Mouse (Mus musculus): ENCODE results near the gene Rpl18a.

Gene Rpl18a

DNA sequence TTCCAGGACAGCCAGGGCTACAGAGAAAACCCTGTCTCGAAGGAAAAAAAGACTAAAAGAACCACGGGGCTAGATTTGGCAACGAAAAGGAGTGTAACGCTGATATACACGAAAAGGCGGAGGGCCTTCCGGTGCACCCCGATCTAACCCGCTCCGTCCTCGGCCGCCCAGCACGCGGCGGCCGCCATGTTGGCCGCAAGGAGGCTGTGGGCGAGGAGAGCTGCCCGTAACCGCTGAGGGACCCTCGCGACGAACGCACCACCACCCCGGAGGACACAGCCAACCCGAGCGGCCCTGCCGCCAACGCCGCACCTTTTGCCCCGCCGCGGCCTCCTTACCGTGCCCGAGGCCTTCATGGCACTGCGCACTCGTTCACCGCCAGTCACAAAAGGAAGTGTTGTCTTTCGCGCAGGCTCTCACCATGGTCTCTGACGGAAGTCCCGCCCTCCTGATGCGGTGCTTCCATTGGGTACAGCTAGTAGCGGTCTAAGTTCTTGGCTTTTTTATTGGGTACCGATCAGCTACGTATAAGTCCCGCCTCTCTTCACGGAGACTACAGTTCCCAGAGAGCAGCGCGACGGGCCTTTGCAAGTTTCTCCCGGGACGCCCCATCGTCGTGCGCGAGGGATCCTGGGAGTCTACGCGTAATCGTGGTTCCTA, at the start of gene Rpl18a:
Rpl18a (minus strand) TSS at position 392 of the 660 bp plus-strand sequence.
- peak; percentile 98 for DNase-seq (ENCODE audit: low spot score)

DNA sequence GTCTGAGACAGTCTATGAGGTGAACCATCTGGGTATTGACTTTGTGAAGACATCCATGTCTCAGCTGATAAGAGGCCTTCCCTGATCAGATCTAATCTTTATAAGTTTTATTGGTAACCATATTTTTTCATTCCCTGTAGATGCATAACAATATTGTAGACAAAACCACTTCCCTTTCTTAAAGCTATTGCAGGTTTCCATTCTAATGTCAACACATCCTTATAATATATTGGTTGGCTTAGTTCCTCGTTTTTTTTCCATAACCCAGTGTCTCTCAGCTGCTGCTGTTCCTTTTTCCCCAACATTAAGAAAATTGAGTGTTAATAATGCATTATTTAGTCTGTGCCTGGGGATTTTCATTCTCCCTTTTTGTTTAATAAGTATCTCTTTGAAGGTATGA, 46.0 kb upstream of the Rpl18a start:
- DNase-seq (ENCODE audit: low spot score): no peak

DNA sequence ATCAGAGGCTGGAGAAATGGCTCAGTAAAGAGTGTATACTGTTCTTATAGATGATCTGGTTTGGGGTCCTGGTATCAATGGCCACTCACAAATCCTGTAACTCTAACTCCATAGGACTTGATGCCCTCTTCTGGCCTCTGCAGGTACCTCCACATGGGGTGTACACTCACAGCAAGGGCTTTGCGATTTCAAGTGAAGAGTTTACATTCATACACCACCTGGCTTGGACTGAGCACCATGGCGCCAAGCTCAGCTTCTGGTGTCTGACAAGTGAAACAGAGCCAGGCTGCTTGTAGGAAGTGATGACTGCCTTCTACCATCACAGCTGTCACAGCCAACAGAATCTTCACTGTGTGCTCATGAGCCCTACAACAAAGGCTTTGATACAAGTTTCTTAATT, 44.3 kb upstream of the Rpl18a start:
- DNase-seq (ENCODE audit: low spot score): no peak

DNA sequence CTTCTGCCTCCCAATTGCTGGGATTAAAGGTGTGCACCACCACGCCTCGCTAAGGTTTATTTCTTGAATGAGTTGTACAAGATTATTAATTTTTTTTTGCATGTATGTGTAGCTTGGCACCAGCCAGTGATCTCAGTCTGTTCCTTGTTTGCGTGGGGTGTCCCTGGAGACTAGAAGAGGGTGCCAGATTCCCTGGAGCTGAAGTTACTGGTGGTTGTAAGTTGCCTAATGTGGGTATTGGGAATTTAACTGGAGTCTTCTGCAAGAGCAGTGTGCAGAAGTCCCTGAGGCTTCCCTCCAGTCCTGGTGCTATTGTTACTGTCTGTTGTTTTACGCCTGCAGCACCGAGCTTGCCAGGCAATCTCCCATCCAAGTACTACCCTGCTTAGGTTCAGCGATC, 40.0 kb upstream of the Rpl18a start:
- DNase-seq (ENCODE audit: low spot score): no peak

DNA sequence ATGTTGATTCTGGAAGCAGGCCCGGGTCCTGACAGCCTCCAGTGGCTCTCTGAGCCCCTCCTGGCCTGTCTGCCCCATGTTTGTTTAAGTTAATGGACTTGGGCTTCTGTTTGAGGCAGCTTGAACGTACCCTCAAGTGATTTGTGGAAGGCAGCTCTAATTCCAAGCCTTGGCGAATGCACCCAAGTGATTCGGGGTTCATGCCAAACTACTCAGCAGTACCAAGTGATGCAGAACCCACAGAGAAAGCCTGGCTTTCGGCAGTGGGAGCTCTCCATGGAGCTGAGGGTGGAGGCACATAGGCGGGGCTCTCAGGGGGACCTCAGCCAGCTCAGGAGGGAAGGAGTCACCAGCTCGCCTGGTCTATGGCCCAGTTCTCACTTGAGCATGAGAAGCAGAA, 37.6 kb upstream of the Rpl18a start:
- no peak for DNase-seq (ENCODE audit: low spot score)

DNA sequence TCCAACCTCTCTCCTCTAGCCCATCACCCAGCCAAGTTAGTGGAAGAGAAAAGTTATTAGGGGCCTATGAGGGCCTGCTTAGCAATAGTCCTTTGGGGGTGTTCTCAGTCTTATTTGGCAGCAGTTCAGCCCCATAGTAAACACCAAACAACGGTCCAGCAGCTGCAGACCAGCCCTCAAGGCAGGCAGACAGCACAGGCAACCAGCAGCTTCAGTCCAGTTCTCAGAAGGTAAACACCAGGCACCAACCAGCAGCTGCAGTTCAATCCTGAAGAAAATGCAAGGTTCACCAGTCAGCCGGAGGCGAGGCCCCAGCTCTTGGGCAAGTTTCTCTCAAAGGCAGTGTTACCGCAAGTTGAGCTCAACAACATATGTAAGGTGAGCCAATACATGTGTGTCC, 35.8 kb upstream of the Rpl18a start:
- DNase-seq (ENCODE audit: low spot score): no peak

DNA sequence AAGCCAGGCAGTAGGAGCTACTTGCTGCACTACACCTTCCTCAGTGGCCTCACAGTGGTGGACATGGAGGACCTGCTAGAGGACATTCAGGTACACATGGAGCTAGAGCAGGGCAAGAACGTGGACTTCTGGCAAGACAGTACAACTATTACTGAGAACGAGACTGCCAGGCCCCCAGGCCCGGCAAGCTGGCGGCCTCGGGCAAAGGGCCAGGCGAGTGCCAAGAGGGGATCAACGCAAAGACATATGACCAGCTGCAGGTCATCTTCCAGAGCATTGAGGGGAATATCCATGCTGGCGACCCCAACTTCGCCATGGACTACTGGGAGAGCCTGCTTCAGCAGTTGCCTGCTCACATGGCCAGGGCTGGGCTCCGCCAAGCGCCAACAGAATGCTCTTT, 34.5 kb upstream of the Rpl18a start:
- DNase-seq (ENCODE audit: low spot score): no peak

DNA sequence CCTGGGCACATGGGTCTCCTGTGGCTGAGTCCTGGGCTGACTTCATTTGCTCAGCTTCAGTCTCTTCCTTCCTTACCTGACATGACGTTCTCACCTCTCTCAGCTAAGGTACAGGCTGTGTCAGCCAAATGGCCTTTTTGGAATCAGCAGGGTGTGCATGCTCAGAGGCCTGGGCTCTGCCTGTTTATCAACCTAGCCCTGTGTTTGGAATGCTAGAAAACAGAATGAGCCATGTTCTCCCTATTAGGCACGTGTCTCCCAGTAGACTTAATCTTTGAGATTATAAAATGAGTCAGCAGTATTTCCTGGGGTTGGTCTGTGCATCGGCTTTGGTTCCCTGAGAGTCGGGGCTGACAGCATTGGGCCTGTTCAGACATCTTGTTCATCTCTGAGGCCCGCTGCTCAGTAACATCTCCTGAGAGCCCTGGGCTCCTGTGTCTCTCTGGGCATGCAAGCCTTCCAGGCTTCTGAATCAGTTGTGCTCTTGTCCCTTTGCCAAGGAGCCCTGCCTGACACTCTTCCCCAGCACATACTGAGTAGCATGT, 31.6 kb upstream of the Rpl18a start:
- DNase-seq (ENCODE audit: low spot score): no peak

DNA sequence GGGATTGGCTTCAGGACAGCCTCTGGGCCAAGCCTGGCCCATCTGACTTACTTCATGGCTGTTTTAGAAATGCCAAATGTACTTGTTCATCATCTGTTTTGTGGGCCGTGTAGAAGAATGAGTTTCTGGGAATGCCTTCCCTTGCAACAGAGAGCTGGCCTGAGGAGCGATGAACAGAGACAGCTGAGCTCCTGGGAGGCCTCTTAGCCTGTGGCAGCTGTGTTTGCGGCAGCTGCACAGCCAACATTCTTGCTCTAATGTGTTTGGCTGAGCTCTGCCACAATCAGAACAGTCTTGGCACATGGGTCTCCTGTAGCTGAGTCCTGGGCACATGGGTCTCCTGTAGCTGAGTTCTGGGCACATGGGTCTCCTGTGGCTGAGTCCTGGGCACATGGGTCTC, 30.9 kb upstream of the Rpl18a start:
- DNase-seq (ENCODE audit: low spot score): no peak

DNA sequence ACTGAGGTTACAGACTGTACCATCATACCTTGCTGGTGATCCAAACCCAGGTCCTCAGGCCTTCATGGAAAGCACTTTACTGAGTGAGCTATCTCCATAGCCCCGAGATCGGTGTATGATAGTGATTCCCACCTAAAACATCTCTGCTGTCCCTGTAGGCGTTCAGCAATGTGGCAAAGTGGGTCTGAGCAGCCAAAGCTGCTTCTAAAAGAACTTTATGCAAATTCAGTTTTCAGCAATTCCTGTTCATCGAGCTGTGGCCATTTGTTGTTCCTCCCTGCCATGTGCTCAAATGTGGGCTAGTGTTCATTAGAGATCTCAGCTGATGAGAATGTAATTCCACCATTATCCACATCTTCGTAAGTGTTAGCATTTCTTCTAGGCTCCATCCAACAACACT, 29.2 kb upstream of the Rpl18a start:
- DNase-seq (ENCODE audit: low spot score): no peak

DNA sequence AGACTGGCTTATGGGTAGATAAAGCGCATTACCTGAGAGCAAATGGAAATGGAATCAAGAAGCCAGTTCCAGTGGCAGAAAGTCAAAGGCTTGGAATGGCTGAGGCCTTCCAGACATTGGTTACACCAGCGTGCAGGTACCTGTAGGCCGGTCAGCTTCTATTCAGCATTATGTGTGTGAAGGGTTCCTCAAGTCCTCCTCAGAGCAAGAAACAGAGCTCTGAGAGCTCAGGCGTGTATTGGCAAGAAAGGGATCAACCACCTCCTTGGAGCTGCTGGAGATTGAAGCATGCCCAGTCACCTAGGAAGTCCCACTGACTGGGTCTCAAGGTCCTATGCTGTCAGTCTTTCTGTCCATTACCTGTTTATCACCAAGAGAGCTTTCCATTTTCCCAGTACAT, 28.5 kb upstream of the Rpl18a start:
- DNase-seq (ENCODE audit: low spot score): no peak

DNA sequence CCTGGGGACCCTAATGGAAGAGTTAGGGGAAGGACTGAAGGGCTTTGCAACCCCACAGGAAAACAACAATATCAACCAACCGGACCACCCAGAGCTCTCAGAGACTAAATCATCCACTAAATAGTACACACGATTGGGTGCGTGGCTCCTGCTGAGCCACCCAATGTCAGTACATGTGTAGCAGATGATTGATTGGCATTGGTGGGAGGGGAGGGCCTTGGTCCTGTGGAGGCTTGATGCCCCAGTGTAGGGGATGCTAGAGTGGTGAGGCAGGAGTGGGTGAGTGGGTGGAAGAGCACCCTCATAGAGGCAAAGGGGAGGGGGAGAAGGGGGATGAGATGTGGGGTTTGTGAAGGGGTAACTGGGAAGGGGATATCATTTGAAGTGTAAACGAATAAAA, 26.9 kb upstream of the Rpl18a start:
- DNase-seq (ENCODE audit: low spot score): no peak

DNA sequence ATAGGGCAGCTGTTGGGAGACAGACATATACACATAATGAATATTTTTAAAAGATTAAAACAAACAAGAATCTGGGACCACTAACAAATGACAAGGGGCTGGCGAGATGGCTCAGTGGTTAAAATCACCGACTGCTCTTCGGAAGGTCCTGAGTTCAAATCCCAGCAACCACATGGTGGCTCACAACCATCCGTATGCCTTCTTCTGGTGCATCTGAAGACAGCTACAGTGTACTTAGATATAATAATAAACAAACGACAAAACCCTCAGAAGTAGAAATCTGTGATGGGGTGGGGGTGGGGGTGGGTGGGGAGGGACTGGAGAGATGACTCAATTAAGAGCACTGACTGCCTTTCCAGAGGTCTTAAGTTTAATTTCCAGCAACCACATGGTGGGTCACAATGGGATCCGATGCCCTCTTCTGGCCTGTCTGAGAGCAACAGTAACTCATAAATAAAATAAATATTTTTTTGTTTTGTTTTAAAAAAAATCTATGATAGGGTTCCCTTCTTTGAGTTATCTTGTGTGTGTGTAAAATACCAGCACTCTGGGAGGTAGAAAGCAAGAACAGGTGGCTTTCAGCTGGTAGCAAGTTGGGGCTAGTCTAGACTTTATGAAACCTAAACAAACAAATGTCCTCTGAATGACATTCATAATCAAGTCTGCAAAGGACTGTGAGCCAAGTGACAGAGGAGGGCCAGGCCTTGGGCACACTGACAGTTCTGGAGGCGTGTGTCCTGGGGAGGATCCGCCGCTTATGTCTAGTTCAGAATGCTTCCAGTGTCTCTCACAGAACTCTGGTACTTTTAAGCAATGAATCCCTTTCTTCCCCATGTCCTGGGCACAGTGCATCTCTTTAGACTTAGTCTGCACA, 23.1 kb upstream of the Rpl18a start:
- DNase-seq (ENCODE audit: low spot score): no peak

DNA sequence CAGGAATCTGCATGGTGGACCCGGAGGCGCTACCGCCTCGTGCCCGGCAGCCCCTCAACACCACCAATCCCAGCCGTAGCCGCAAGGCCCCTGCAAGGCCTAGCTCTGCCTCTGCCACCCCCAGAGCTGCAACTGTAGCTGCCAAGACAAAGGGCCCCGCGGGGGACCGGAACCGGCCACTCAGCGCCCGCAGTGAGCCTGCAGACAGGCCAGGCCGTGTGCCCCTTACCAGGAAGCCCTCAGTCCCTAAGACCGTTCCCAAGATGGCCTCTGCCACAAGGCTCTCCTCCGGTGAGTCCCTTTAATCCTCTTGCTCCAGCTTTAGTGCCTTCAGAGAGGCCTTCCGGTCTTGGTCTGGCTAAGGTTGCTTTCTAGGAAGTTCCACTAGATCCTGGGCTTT, 17.5 kb upstream of the Rpl18a start:
- DNase-seq (ENCODE audit: low spot score): no peak

DNA sequence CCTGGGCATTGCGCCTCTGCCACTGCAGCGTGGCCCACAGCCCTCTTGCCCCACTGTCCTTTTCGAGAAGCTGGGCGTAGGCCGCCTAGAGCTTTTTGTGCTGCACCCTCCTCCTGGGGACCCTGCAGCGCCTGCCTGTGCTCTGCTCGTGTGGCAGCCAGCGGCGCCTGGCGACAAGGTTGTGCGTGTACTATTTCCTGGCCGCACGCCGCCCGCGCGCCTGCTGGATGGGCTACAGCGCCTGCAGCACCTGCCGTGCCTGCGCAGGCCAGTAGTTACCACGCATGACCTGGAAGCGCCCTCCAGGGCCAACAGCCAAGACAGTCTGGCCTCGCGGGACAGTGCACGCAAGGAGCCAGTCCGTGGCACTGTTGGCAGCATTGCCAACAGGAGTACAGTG, 16.3 kb upstream of the Rpl18a start:
- DNase-seq (ENCODE audit: low spot score): no peak

DNA sequence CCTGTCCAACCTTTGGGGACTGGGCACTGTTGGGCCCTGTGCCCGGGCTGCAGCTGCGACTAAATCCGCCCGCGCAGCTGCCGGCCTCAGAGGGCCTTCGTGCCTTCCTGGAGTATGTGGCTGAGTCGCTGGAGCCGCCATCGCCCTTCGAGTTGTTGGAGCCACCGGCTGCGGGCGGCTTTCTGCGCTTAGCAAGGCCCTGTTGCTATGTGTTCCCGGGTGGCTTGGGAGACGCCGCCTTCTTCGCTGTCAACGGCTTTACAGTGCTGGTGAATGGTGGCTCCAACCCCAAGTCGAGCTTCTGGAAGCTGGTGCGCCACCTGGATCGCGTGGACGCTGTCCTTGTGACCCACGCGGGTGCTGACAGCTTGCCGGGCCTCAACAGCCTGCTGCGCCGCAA, 15.7 kb upstream of the Rpl18a start:
- DNase-seq (ENCODE audit: low spot score): no peak

DNA sequence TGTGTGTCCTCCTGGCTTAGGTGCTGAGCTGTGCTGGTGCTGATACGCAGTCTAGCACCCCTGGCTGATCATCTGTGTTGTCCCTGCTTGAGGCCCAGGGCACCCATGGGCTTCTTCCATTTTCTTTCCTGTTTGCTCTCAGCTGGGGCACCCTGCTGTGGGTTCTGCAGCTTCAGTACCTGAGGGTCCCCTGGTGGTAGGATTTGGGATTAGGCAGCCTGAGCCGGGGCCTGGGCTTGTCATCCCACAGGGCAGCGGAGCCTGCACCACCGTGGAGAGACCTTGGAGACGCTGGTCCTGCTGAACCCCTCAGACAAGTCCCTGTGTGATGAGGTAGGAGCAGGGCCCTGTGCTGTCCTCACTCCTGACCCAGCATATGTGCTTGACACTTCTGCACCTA, 14.4 kb upstream of the Rpl18a start:
- DNase-seq (ENCODE audit: low spot score): no peak

DNA sequence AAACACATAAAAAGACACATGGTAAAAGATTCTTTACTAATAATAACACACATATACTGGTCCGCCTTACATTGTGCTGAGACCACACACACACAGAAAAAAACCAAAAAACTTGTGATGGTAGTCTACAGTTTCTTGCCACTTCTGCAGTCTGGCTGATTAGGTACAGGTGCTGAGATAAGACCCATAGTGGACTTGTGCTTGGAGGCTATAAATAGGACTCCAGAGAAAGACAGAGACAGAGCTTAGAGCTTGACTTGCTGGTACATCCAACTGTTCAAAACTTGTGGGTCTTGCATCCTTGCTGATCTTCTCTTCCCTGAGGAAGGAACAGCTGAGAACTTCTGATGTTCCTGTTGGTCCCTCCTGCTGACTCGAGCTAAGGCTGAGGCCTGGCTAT, 10.3 kb upstream of the Rpl18a start:
- no peak for DNase-seq (ENCODE audit: low spot score)

DNA sequence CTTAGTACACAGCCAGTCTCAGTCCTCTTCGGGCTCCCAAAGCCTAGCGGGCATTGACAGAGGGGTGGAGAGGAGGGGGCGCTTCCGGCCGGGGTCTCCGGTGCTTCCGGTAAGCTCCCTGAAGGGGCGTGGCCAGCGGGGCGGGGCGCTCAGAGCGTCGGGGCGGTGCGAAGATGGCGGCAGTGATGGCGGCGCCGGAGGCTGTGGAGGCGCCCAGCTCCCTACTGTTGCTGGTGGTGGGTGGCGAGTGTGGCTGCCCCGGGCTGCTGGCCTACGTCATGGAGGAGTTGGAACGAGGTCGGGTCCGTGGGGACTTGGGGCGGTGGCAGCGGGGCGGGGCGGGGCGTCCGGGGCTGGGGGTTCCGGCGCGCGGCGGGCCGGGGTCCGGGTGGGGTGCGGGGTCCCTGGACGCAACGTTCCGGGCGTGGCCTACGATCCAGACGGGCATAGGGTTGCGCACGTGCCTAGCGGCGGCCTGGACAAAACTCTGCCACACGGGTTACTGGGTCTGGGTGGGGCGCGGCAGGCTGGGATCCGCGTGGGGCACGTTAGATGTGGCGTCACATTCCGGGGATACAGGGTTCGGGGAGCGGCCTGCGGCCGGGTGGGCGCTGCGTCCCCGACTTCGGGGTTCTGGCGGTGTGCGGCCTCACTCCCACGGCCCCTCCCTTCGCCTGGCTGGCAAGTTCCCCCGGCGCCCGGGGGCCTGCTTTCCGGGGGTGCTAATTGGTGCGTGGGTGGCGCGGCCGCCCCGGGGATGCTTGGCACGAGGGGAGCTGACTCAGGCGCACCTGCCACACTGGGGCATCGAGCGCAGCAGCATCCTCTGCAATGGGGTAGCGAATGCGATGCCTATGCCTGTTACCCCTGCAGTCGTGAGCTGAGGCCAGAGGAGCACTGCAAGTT, 8.9 kb upstream of the Rpl18a start, which contains the start of gene Map1s:
Map1s (plus strand) TSS at position 102 of the 906 bp plus-strand sequence.
- DNase-seq (ENCODE audit: low spot score): no peak

DNA sequence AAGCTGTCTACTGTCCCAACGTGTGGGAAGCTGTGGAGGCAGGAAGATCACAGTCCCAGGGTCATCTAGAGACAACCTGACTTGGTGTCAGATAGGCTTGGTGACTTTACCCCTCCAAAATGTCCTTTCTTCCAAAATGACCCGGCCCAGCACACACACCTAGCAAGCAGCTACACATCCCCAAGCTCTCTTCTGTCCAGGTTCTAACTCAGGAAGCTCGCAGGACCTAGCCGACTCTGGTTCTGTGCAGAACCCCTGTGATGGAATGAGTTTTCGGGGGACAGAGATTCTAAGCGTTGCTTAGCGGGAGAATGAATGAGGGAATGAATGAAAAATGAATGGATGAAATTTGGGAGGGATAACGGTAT, 8.2 kb upstream of the Rpl18a start:
- DNase-seq (ENCODE audit: low spot score): no peak

DNA sequence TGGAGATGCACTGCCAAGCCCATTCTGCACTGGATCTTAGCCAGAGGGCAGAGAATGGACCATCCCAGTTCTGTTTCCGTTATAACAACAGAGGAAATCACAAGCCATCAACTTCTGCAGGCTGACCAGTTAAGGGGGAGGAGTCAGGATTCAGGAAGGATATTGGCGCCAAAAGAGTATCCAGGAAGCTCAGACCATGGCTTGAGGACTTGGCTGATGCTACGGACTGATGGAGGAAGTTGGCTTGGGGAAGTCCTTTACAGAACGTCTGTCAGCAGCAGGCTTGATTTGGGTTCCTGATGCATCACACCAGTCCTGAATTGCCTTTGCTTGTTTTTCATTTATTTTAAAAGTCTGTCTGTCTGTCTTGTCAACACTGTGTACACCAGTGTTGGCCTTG, 7.3 kb upstream of the Rpl18a start:
- DNase-seq (ENCODE audit: low spot score): no peak

DNA sequence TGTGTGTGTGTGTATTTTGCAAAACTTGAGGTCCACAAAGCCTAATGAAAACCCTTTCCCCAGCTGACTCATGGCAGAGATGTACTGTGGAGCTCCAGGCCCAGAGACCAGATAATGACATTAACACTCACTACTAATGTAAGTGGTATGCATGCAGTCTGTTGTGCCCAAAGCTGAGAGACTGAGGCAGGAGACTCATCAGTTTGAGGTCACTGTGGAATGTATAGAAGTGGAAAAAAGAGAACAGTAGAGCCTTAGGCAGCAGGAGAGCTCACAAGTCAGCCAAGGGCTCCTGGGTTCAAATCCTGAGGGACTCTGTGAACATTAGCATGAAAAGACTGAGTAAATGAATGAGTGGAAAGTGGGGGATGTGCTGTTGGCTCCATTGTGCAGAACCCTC, 6.4 kb upstream of the Rpl18a start:
- DNase-seq (ENCODE audit: low spot score): no peak
